Mouse (Mus musculus) testis, adult 2 months (tissue): ENCODE data around the gene Reep1. TPM values are rescaled to one million over a fixed set of nuclear protein-coding genes. Genes with fewer than 3 reads are reported as not detected.

Experiments used
- H3K27ac ChIP-seq: fragments of 200-500 bp; 2 replicates; pipeline ENCODE4 v1.5.1; 2012; ENCODE audit warnings: low read depth, low read length; ENCODE audit not compliant: control insufficient read depth, insufficient read depth
- H3K27me3 ChIP-seq: fragments of 200-500 bp; 2 replicates; pipeline ENCODE4 v1.6.1; 2012; ENCODE audit warnings: mild to moderate bottlenecking, low read length, moderate library complexity; ENCODE audit not compliant: control insufficient read depth, insufficient read depth
- H3K36me3 ChIP-seq: fragments of 200-500 bp; 2 replicates; pipeline ENCODE4 v1.6.1; 2012; ENCODE audit warnings: mild to moderate bottlenecking, low read length; ENCODE audit not compliant: control insufficient read depth, insufficient read depth
- H3K4me1 ChIP-seq: fragments of 200-500 bp; 2 replicates; pipeline ENCODE4 v1.6.1; 2012; ENCODE audit warnings: low read length; ENCODE audit not compliant: control insufficient read depth, insufficient read depth
- H3K4me3 ChIP-seq: fragments of 200-500 bp; 2 replicates; pipeline ENCODE4 v1.5.1; 2012; ENCODE audit warnings: low read depth, mild to moderate bottlenecking, low read length, moderate library complexity, mixed read lengths; ENCODE audit not compliant: control insufficient read depth
- CTCF ChIP-seq: fragments of 200-500 bp; IDR thresholded peaks from 2 replicates; pipeline ENCODE4 v1.5.1; 2012; ENCODE audit warnings: low read depth, mild to moderate bottlenecking, inconsistent platforms, low read length, moderate library complexity; ENCODE audit not compliant: control insufficient read depth, insufficient read depth, insufficient replicate concordance
- POLR2A ChIP-seq: fragments of 200-500 bp; IDR thresholded peaks from 2 replicates; pipeline ENCODE4 v1.6.1; 2012; ENCODE audit warnings: low read depth, mild to moderate bottlenecking, inconsistent platforms, low read length, moderate library complexity; ENCODE audit not compliant: control insufficient read depth
- polyA plus RNA-seq: library from polyadenylated mRNA; depleted of rRNA; stranded (reverse); fragments of >200 nt; gene quantifications from 2 replicates; pipeline ENCODE4 v1.2.3, GENCODE M21; 2012

The Reep1 gene
- polyA plus RNA-seq, 1 experiment, result 34.3 TPM

- H3K4me3 ChIP-seq, result no peak overlapping the region
- H3K27me3 ChIP-seq, result no peaks in the 10 kb centered on the region
- H3K36me3 ChIP-seq, result no peaks in the 10 kb centered on the region
- H3K27ac ChIP-seq, result no peak overlapping the region
- peaks cover 2% of the 10 kb centered on the region; the same call in 1 of the 2 replicates for H3K4me1 ChIP-seq
- TF ChIP-seq CTCF, result no peak
- TF ChIP-seq POLR2A, result no peak
Observed at GRCm38 (mm10) chr6:71746846-71747245, 39.5 kb downstream of the Reep1 start.

GRCm38 (mm10) chr6:71751602-71752001 is 44.2 kb downstream of the Reep1 start:
- H3K4me3 ChIP-seq, result no peak overlapping the region
- no peaks in the 10 kb centered on the region for H3K36me3 ChIP-seq
- H3K27ac ChIP-seq, result no peak overlapping the region
- H3K4me1 ChIP-seq, result peaks cover 2% of the 10 kb centered on the region; the same call in 1 of the 2 replicates
- H3K27me3 ChIP-seq, result no peaks in the 10 kb centered on the region
- no peak for TF ChIP-seq CTCF
- no peak for TF ChIP-seq POLR2A

- H3K27ac ChIP-seq, result no peak overlapping the region
- no peaks in the 10 kb centered on the region for H3K36me3 ChIP-seq
- H3K27me3 ChIP-seq, result no peaks in the 10 kb centered on the region
- no peak overlapping the region for H3K4me3 ChIP-seq
- no peaks in the 10 kb centered on the region for H3K4me1 ChIP-seq
- TF ChIP-seq POLR2A (no peak), CTCF (no peak)
Observed at GRCm38 (mm10) chr6:71752791-71753464, 45.6 kb downstream of the Reep1 start.

GRCm38 (mm10) chr6:71757039-71757894 is 49.9 kb downstream of the Reep1 start:
- no peak overlapping the region for H3K27ac ChIP-seq
- no peaks in the 10 kb centered on the region for H3K27me3 ChIP-seq
- TF ChIP-seq POLR2A, result no peak
- no peak for TF ChIP-seq CTCF
- H3K36me3 ChIP-seq, result no peaks in the 10 kb centered on the region
- H3K4me3 ChIP-seq, result no peak overlapping the region
- H3K4me1 ChIP-seq, result no peaks in the 10 kb centered on the region

- TF ChIP-seq CTCF, result no peak
- no peak for TF ChIP-seq POLR2A
- Histone ChIP-seq H3K27me3 (no peaks in the 10 kb centered on the region), H3K27ac (no peak overlapping the region), H3K4me3 (no peak overlapping the region), H3K36me3 (no peaks in the 10 kb centered on the region), H3K4me1 (no peaks in the 10 kb centered on the region)
Observed at GRCm38 (mm10) chr6:71758780-71759179, 51.4 kb downstream of the Reep1 start.

- TF ChIP-seq CTCF, result no peak
- TF ChIP-seq POLR2A, result no peak
Observed at GRCm38 (mm10) chr6:71760073-71760472, 52.7 kb downstream of the Reep1 start.

GRCm38 (mm10) chr6:71767761-71768160 is 60.4 kb downstream of the Reep1 start:
- TF ChIP-seq POLR2A, result no peak
- no peak for TF ChIP-seq CTCF
- Histone ChIP-seq H3K36me3 (no peaks in the 10 kb centered on the region), H3K4me3 (no peak overlapping the region), H3K27ac (no peak overlapping the region), H3K4me1 (no peaks in the 10 kb centered on the region), H3K27me3 (no peaks in the 10 kb centered on the region)

More at GRCm38 (mm10) chr6:71760073-71760472, 52.7 kb downstream of the Reep1 start:
- H3K27ac ChIP-seq, result no peak overlapping the region
- H3K27me3 ChIP-seq, result no peaks in the 10 kb centered on the region
- no peaks in the 10 kb centered on the region for H3K4me1 ChIP-seq
- H3K4me3 ChIP-seq, result no peak overlapping the region
- no peaks in the 10 kb centered on the region for H3K36me3 ChIP-seq
